Mouse (Mus musculus): Measurements from ENCODE around the gene Gm20661. TPM values are rescaled to one million over a fixed set of nuclear protein-coding genes. Genes with fewer than 3 reads are reported as not detected.

Gene Gm20661
- 0.10 and 0.19 TPM in 2 replicates for polyA plus RNA-seq (2012)

- TF ChIP-seq GATA1 (IDR thresholded peaks at IDR 0.05; ENCODE audit: low read length): peak; percentile 54
Measured at GRCm38 (mm10) chr9:107982681-107983346, at the start of gene Gm20661. Gm20661 (plus strand) TSS chr9:107983058.

- no peak for TF ChIP-seq GATA1 (IDR thresholded peaks at IDR 0.05; ENCODE audit: low read length)
Measured at GRCm38 (mm10) chr9:107934146-107934545, 48.7 kb upstream of the Gm20661 start.

- TF ChIP-seq GATA1 (IDR thresholded peaks at IDR 0.05; ENCODE audit: low read length): no peak
Measured at GRCm38 (mm10) chr9:107935374-107935773, 47.5 kb upstream of the Gm20661 start, which contains the start of gene Camkv. Camkv (plus strand) TSS chr9:107935674.

- no peak for TF ChIP-seq GATA1 (IDR thresholded peaks at IDR 0.05; ENCODE audit: low read length)
Measured at GRCm38 (mm10) chr9:107935790-107936214, 47.1 kb upstream of the Gm20661 start.

GRCm38 (mm10) chr9:107936215-107936822 is 46.5 kb upstream of the Gm20661 start:
- no peak for TF ChIP-seq GATA1 (IDR thresholded peaks at IDR 0.05; ENCODE audit: low read length)

DNA sequence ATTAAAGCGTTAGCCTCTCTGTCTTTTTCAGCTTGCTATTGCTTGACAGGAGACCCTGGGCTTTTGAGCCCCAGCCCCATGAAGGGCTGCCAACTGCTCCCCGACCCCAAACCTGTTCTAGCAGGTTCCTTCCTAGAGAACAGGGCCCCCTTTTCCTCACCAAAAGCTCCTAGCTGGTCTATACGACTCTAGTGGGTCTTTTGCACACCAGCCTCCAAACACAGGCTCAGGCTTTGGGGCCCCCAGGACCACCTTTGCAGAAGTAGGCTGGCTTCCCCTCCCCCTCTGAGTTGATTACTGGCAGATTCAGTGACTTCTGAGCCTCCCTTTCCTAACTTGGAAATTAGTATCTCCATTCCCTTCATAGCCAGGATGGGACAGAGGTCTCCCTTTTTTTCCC is 46.0 kb upstream of the Gm20661 start:
- TF ChIP-seq GATA1 (IDR thresholded peaks at IDR 0.05; ENCODE audit: low read length): no peak

DNA sequence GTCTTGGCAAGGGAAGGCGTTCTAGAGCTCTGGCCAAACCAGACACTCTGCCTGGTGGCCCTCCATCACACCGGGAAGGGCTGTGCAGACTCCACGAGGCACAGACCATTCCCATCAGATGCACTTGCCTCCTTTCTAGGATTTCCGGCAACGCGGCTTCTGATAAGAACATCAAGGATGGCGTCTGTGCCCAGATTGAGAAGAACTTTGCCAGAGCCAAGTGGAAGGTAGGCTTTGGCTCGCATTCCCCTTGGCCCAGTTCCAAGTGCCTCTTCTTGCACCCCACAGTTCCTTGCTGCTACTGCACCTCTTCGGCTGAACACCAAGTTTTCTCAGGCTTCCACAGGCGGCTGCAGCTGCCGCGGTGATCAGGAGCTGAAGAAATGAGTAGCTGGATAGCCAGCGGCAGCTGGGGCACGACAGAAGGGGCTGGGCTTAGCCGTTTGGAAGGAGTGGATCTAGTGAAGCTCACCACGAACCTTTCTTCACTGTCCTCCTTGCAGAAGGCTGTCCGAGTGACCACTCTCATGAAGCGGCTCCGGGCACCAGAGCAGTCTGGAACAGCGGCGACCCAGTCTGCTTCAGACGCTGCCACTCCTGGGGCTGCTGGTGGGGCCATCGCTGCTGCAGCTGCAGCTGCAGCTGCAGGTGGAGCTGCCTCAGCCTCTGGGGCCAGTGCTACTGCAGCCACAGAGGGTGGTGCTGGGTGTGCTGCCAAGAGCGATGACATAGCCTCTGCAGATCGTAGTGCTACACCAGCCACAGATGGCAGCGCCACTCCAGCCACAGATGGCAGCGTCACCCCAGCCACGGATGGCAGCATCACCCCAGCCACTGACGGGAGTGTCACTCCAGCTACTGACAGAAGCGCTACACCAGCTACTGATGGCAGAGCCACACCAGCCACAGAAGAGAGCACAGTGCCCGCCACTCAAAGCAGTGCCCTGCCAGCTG is 35.3 kb upstream of the Gm20661 start:
- TF ChIP-seq GATA1 (IDR thresholded peaks at IDR 0.05; ENCODE audit: low read length): no peak

GRCm38 (mm10) chr9:107949184-107949921 is 33.5 kb upstream of the Gm20661 start:
- TF ChIP-seq GATA1 (IDR thresholded peaks at IDR 0.05; ENCODE audit: low read length): no peak

- no peak for TF ChIP-seq GATA1 (IDR thresholded peaks at IDR 0.05; ENCODE audit: low read length)
Measured at GRCm38 (mm10) chr9:107949922-107950235, 33.0 kb upstream of the Gm20661 start, which contains the start of gene Traip. Traip (plus strand) TSS chr9:107950136.

GRCm38 (mm10) chr9:107950460-107951355 is 32.1 kb upstream of the Gm20661 start:
- no peak for TF ChIP-seq GATA1 (IDR thresholded peaks at IDR 0.05; ENCODE audit: low read length)

GRCm38 (mm10) chr9:107955613-107956289 is 27.1 kb upstream of the Gm20661 start:
- TF ChIP-seq GATA1 (IDR thresholded peaks at IDR 0.05; ENCODE audit: low read length): no peak

DNA sequence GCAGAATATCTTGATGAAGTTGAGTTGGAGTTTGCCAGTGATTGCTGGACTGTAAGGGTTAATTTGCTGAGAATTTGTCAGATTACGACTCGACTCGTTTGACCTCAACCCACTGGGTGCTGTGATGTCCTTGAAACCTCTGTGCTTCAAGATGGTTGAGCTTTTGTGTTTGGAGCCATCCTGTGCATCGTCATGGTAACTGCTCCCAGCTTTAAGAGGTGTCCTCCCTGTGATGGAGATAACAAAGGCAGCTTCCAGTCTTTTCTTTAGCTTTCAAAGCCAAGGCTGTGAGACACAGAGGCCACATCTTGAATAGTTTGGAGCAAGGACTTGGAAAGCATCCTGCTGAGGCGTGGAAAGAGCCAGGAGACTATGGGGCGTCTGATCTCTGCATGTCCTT is 25.7 kb upstream of the Gm20661 start:
- TF ChIP-seq GATA1 (IDR thresholded peaks at IDR 0.05; ENCODE audit: low read length): no peak

DNA sequence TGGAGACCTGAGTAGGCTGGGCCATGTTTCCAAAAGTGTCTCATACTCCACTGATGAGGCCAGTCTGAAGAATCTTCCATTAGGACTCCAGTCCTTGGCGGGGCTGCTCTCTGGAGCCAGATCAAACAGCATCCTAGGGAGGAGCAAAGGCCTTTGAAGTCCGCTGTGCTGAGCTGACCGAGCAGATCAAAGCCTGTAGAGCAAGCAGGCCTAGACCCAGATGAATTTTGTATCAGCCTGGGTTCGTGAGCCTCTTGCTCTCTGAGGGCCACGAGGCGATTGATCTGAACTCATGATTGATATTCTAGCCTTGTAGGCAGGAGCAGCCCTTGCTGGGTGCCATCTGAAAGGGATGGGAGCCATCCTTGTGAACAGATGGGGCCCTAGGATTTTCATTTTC is 23.0 kb upstream of the Gm20661 start:
- no peak for TF ChIP-seq GATA1 (IDR thresholded peaks at IDR 0.05; ENCODE audit: low read length)

- no peak for TF ChIP-seq GATA1 (IDR thresholded peaks at IDR 0.05; ENCODE audit: low read length)
Measured at GRCm38 (mm10) chr9:107960928-107961327, 21.9 kb upstream of the Gm20661 start.
